ENCODE assay signal across 11 mouse cellular contexts in genomic region chr13:52476222-52476621, GRCm38 (mm10). TPM values are rescaled to one million over a fixed set of nuclear protein-coding genes. Genes with fewer than 3 reads are reported as not detected.
A peak's percentile ranks its signal among the peaks of the same experiment; 100 is the strongest.
DNase-seq lines count a peak whose midpoint lies in the region; ATAC-seq and TF ChIP-seq lines count a peak whose summit lies in the region.
"Had no signal": no experiment of that assay in that cellular context is flagged by ENCODE, and none has a peak within 500 bp of the region (broad histone marks: within the 10 kb centered on the region; RNA-seq: fewer than 3 reads in every experiment).

No protein-coding gene starts in this region.

- no peak for ATAC-seq in liver, embryonic 14.5 days (ENCODE audit: insufficient read depth)

- no peaks in the 10 kb centered on the region for H3K4me1 ChIP-seq in MEL (ENCODE audit: control insufficient read depth in 1 of 2, insufficient read depth in 2 of 2, low read length in 2 of 2)
- H3K4me1 ChIP-seq in liver, embryonic 14.5 days (replicated peaks; ENCODE audit: control insufficient read depth in 2 of 2, insufficient read depth in 2 of 2, low read length in 1 of 2), result no peaks in the 10 kb centered on the region
- H3K4me1 ChIP-seq: heart, embryonic 12.5 days had no signal

- H3K27ac ChIP-seq in MEL (ENCODE audit: control insufficient read depth, low read depth, low read length), result no peak overlapping the region
- H3K27ac ChIP-seq in liver, embryonic 14.5 days, result no peak overlapping the region

- H3K9me3 ChIP-seq in MEL (replicated peaks; ENCODE audit: insufficient read depth, low read length), result no peaks in the 10 kb centered on the region
- no peaks in the 10 kb centered on the region for H3K9me3 ChIP-seq in liver, embryonic 14.5 days (ENCODE audit: control insufficient read depth, low read length)
- H3K9me3 ChIP-seq: heart, embryonic 12.5 days had no signal

- WGBS in liver, embryonic 14.5 days (ENCODE audit: insufficient replicate concordance), result 29% methylated on average over 3 of the region's 3 CpGs

- H3K4me2 ChIP-seq in liver, embryonic 14.5 days (ENCODE audit: low read depth), result no peak overlapping the region
- H3K4me2 ChIP-seq: heart, embryonic 12.5 days had no signal

- TF ChIP-seq RAD21 in MEL (IDR thresholded peaks at IDR 0.05; ENCODE audit: low read depth, low read length), result no peak

- TF ChIP-seq EP300 in MEL (IDR thresholded peaks at IDR 0.05; ENCODE audit: low read depth in 1 of 2, low read length in 2 of 2), result no peak
- no peak for TF ChIP-seq EP300 in liver, embryonic 14.5 days (IDR thresholded peaks at IDR 0.05; ENCODE audit: low read depth)

- no peaks in the 10 kb centered on the region for H3K36me3 ChIP-seq in MEL (ENCODE audit: control insufficient read depth in 1 of 2, insufficient read depth in 2 of 2, low read length in 2 of 2)
- H3K36me3 ChIP-seq in liver, embryonic 14.5 days (replicated peaks; ENCODE audit: control insufficient read depth, insufficient read depth, low read depth), result no peaks in the 10 kb centered on the region
- H3K36me3 ChIP-seq: heart, embryonic 12.5 days had no signal

- H3K9ac ChIP-seq in MEL (ENCODE audit: control insufficient read depth, low read depth, low read length, poor library complexity, severe bottlenecking), result no peak overlapping the region
- no peak overlapping the region for H3K9ac ChIP-seq in liver, embryonic 14.5 days (replicated peaks)
- H3K9ac ChIP-seq: heart, embryonic 12.5 days had no signal

- TF ChIP-seq CTCF in MEL (IDR thresholded peaks at IDR 0.05 in 2 of 3, conservative IDR thresholded peaks at IDR 0.05 in 1 of 3; ENCODE audit: control insufficient read depth in 1 of 3, insufficient read depth in 1 of 3, low read depth in 2 of 3, low read length in 3 of 3, poor library complexity in 1 of 3, severe bottlenecking in 1 of 3), result peak; percentile 38 to 44 (median 43)
- peak; percentile 63 for TF ChIP-seq CTCF in liver, embryonic 14.5 days (IDR thresholded peaks at IDR 0.05; ENCODE audit: low read depth)

- H3K4me3 ChIP-seq in MEL (ENCODE audit: control insufficient read depth in 1 of 2, insufficient read depth in 1 of 2, low read depth in 2 of 2, low read length in 2 of 2), result no peak overlapping the region
- H3K4me3 ChIP-seq in liver, embryonic 14.5 days (ENCODE audit: insufficient read depth in 1 of 2, low read depth in 2 of 2, low read length in 2 of 2), result no peak overlapping the region
- H3K4me3 ChIP-seq: heart, embryonic 12.5 days; megakaryocyte, embryonic 14.5 days had no signal

- H3K27me3 ChIP-seq in MEL (ENCODE audit: control insufficient read depth in 1 of 2, insufficient read depth in 2 of 2, low read length in 2 of 2), result no peaks in the 10 kb centered on the region
- H3K27me3 ChIP-seq in liver, embryonic 14.5 days (ENCODE audit: control insufficient read depth, insufficient read depth, low read length), result no peaks in the 10 kb centered on the region
- H3K27me3 ChIP-seq: heart, embryonic 12.5 days had no signal

- no peak for TF ChIP-seq POLR2A in MEL (IDR thresholded peaks at IDR 0.05; ENCODE audit: control insufficient read depth in 1 of 2, insufficient read depth in 1 of 2, low read depth in 1 of 2, low read length in 2 of 2, poor library complexity in 1 of 2)

- DNase-seq in kidney, postnatal 14 days, result peak; percentile 3
- DNase-seq in kidney, postnatal 10 days, result no peak
- peak; percentile 11 for DNase-seq in CD4-positive helper T cell, adult 2 months (ENCODE audit: low read depth, low spot score)
- DNase-seq in MEL (ENCODE audit: low read depth, low spot score), result peak; percentile 20
- no peak for DNase-seq in liver, embryonic 14.5 days (ENCODE audit: low read depth in 3 of 3, low spot score in 3 of 3)
- no peak for DNase-seq in urinary bladder, postnatal 36 days (ENCODE audit: low spot score in 2 of 2)
- DNase-seq in right cerebral cortex, postnatal 36 days (ENCODE audit: low spot score in 2 of 2), result no peak
- no peak for DNase-seq in frontal cortex, adult 2 months (ENCODE audit: extremely low spot score in 1 of 2, low spot score in 1 of 2)
- DNase-seq: adrenal gland, adult 2 months had no signal

- no peaks in the 10 kb centered on the region for H3K79me2 ChIP-seq in MEL (ENCODE audit: control insufficient read depth, insufficient read depth, low read length, poor library complexity)

TF ChIP-seq in MEL, 35 proteins besides CTCF, POLR2A, EP300 and RAD21:
- TF ChIP-seq GABPA (IDR thresholded peaks at IDR 0.05; ENCODE audit: low read depth, low read length), result no peak
- TF ChIP-seq GATA1 (IDR thresholded peaks at IDR 0.05; ENCODE audit: low read depth, low read length), result no peak
- no peak for TF ChIP-seq SIN3A (IDR thresholded peaks at IDR 0.05; ENCODE audit: low read length)
- TF ChIP-seq MYB (IDR thresholded peaks at IDR 0.05; ENCODE audit: low read depth, low read length), result no peak
- no peak for TF ChIP-seq E2F4 (IDR thresholded peaks at IDR 0.05; ENCODE audit: borderline replicate concordance, low read depth, low read length)
- TF ChIP-seq HCFC1 (IDR thresholded peaks at IDR 0.05; ENCODE audit: low read depth, low read length), result no peak

RNA-seq across cellular contexts. Expression of gene Diras2, which starts 54.9 kb away (rescaled TPM):
- total RNA-seq in MEL (2012; rRNA removed), result not detected in 2 replicates
- polyA plus RNA-seq in MEL (2012; ENCODE audit: insufficient read depth in 1 of 2, insufficient read length in 2 of 2, low read depth in 1 of 2, low replicate concordance in 2 of 2, missing spikeins in 1 of 2), result not detected
- 0.16 and 0.20 TPM in 2 replicates for polyA plus RNA-seq in liver, embryonic 14.5 days (2012; rRNA removed)
- 0.03 and 0.06 TPM in 2 replicates for polyA plus RNA-seq in liver, embryonic 14.5 days (2014; fragmentation: Nextera tagmentation; extraction: Ambion mirVana)
- polyA plus RNA-seq in frontal cortex, adult 2 months (2012; rRNA removed), result 126 and 129 TPM in 2 replicates

Comparison
In these comparisons a context has a peak if more than half of its experiments do, and no peak if none do; other contexts are left out.
1. DNase-seq: peak in kidney, postnatal 14 days (single experiment), CD4-positive helper T cell, adult 2 months (single experiment) and MEL (single experiment); none in kidney, postnatal 10 days (single experiment), liver, embryonic 14.5 days (0 of 3), urinary bladder, postnatal 36 days (0 of 2), right cerebral cortex, postnatal 36 days (0 of 2) and frontal cortex, adult 2 months (0 of 2).
2. RNA of gene Diras2, which starts 54.9 kb away (polyA plus RNA-seq): 126 to 129 TPM in frontal cortex, adult 2 months; 0.03 to 0.20 TPM in liver, embryonic 14.5 days and not detected in MEL; every median in the first group is over 100 times any median in the second.